Mouse (Mus musculus): ENCODE measurements around the gene Ccer1. TPM values are rescaled to one million over a fixed set of nuclear protein-coding genes. Genes with fewer than 3 reads are reported as not detected.

Ccer1 gene
- polyA plus RNA-seq (2014; fragmentation: Nextera tagmentation; extraction: Ambion mirVana), result not detected in 2 replicates

DNA sequence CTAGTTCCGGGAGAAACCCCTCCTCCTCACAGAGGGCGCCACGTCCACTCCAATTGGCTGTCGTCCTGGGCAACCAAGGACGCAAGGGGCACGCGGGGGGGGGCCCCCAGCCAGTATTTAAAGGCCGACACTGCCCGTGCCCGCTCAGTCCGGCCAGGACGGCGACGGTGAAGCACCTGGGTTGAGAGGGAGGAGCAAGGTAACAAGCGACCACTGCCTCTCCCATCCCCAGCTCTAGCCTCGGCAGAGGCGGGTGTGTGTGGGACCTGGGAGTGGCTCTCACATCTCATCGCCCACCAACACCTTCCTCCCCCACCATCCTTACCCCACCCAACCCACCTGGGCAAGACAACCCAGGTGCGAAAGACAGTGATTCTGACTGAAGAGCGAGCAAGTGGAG, at the start of gene Ccer1:
Gene Ccer1, plus strand, starts transcription at position 147 of the 400 bp plus-strand sequence.
- H3K4me1 ChIP-seq (ENCODE audit: control insufficient read depth, insufficient read depth, low read length), result no peaks in the 10 kb centered on the region
- no peak for ATAC-seq (ENCODE audit: low read depth)
- no peaks in the 10 kb centered on the region for H3K36me3 ChIP-seq (ENCODE audit: control insufficient read depth, insufficient read depth, low read length)
- H3K9me3 ChIP-seq (ENCODE audit: control insufficient read depth, low read length), result no peaks in the 10 kb centered on the region
- no peak within 1 kb of the TSS for H3K4me3 ChIP-seq (ENCODE audit: low read depth, low read length)
- 81% methylated on average over 20 of the region's 20 CpGs for WGBS
- no peaks in the 10 kb centered on the region for H3K27me3 ChIP-seq (ENCODE audit: control insufficient read depth, insufficient read depth, low read length)
- H3K27ac ChIP-seq (ENCODE audit: low read depth, low read length), result no peak within 1 kb of the TSS
- H3K4me2 ChIP-seq (ENCODE audit: low read depth, low read length), result no peak within 1 kb of the TSS
- H3K9ac ChIP-seq (replicated peaks; ENCODE audit: low read depth, low read length), result no peak within 1 kb of the TSS

GRCm38 (mm10) chr10:97643768-97644167, 49.1 kb upstream of the Ccer1 start, which contains the start of gene Epyc:
Epyc (plus strand) TSS chr10:97644068.
- H3K9me3 ChIP-seq (ENCODE audit: control insufficient read depth, low read length), result no peaks in the 10 kb centered on the region
- no peak within 1 kb of the TSS for H3K27ac ChIP-seq (ENCODE audit: low read depth, low read length)
- ATAC-seq (ENCODE audit: low read depth), result no peak
- H3K36me3 ChIP-seq (ENCODE audit: control insufficient read depth, insufficient read depth, low read length), result no peaks in the 10 kb centered on the region
- no peak within 1 kb of the TSS for H3K9ac ChIP-seq (replicated peaks; ENCODE audit: low read depth, low read length)
- H3K27me3 ChIP-seq (ENCODE audit: control insufficient read depth, insufficient read depth, low read length), result no peaks in the 10 kb centered on the region
- no peak within 1 kb of the TSS for H3K4me3 ChIP-seq (ENCODE audit: low read depth, low read length)
- H3K4me2 ChIP-seq (ENCODE audit: low read depth, low read length), result no peak within 1 kb of the TSS
- 91% methylated on average over 2 of the region's 2 CpGs for WGBS
- H3K4me1 ChIP-seq (ENCODE audit: control insufficient read depth, insufficient read depth, low read length), result no peaks in the 10 kb centered on the region

GRCm38 (mm10) chr10:97650334-97650733, 42.5 kb upstream of the Ccer1 start:
- WGBS, result 69% methylated on average over 2 of the region's 2 CpGs
- H3K4me2 ChIP-seq (ENCODE audit: low read depth, low read length), result no peak overlapping the region
- H3K36me3 ChIP-seq (ENCODE audit: control insufficient read depth, insufficient read depth, low read length), result no peaks in the 10 kb centered on the region
- H3K27ac ChIP-seq (ENCODE audit: low read depth, low read length), result no peak overlapping the region
- no peaks in the 10 kb centered on the region for H3K4me1 ChIP-seq (ENCODE audit: control insufficient read depth, insufficient read depth, low read length)
- no peak overlapping the region for H3K9ac ChIP-seq (replicated peaks; ENCODE audit: low read depth, low read length)
- no peaks in the 10 kb centered on the region for H3K27me3 ChIP-seq (ENCODE audit: control insufficient read depth, insufficient read depth, low read length)
- H3K4me3 ChIP-seq (ENCODE audit: low read depth, low read length), result no peak overlapping the region
- H3K9me3 ChIP-seq (ENCODE audit: control insufficient read depth, low read length), result no peaks in the 10 kb centered on the region
- ATAC-seq (ENCODE audit: low read depth), result no peak

GRCm38 (mm10) chr10:97659489-97659888, 33.4 kb upstream of the Ccer1 start:
- no peak overlapping the region for H3K9ac ChIP-seq (replicated peaks; ENCODE audit: low read depth, low read length)
- no peak overlapping the region for H3K4me2 ChIP-seq (ENCODE audit: low read depth, low read length)
- H3K27ac ChIP-seq (ENCODE audit: low read depth, low read length), result no peak overlapping the region
- no peaks in the 10 kb centered on the region for H3K27me3 ChIP-seq (ENCODE audit: control insufficient read depth, insufficient read depth, low read length)
- no peaks in the 10 kb centered on the region for H3K4me1 ChIP-seq (ENCODE audit: control insufficient read depth, insufficient read depth, low read length)
- H3K9me3 ChIP-seq (ENCODE audit: control insufficient read depth, low read length), result no peaks in the 10 kb centered on the region
- H3K36me3 ChIP-seq (ENCODE audit: control insufficient read depth, insufficient read depth, low read length), result no peaks in the 10 kb centered on the region
- H3K4me3 ChIP-seq (ENCODE audit: low read depth, low read length), result no peak overlapping the region
- 84% methylated on average over 1 of the region's 1 CpGs for WGBS
- no peak for ATAC-seq (ENCODE audit: low read depth)

DNA sequence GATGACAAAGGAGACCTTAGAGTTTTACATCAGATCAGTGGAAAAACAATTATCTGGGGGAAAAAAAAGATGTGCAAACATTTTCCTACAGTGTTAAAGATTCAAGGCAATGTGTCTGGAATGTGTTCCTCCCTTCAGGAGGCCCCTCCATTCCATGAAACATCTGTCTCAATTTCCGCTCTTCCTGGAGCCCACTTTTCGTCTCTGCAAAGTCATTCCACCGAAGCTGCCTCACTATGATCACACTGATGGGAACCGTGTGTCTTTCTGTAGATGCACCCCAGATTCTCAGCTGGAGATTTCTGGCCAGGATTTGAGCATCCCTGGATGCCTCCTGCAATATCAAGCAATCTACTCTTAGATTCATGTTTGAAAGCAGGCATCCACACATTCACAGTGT, 24.2 kb upstream of the Ccer1 start:
- H3K9ac ChIP-seq (replicated peaks; ENCODE audit: low read depth, low read length), result no peak overlapping the region
- no peak overlapping the region for H3K4me2 ChIP-seq (ENCODE audit: low read depth, low read length)
- no peaks in the 10 kb centered on the region for H3K4me1 ChIP-seq (ENCODE audit: control insufficient read depth, insufficient read depth, low read length)
- H3K27me3 ChIP-seq (ENCODE audit: control insufficient read depth, insufficient read depth, low read length), result no peaks in the 10 kb centered on the region
- no peak overlapping the region for H3K27ac ChIP-seq (ENCODE audit: low read depth, low read length)
- no peaks in the 10 kb centered on the region for H3K9me3 ChIP-seq (ENCODE audit: control insufficient read depth, low read length)
- WGBS, result 63% methylated on average over 4 of the region's 4 CpGs
- no peaks in the 10 kb centered on the region for H3K36me3 ChIP-seq (ENCODE audit: control insufficient read depth, insufficient read depth, low read length)
- ATAC-seq (ENCODE audit: low read depth), result no peak
- no peak overlapping the region for H3K4me3 ChIP-seq (ENCODE audit: low read depth, low read length)

DNA sequence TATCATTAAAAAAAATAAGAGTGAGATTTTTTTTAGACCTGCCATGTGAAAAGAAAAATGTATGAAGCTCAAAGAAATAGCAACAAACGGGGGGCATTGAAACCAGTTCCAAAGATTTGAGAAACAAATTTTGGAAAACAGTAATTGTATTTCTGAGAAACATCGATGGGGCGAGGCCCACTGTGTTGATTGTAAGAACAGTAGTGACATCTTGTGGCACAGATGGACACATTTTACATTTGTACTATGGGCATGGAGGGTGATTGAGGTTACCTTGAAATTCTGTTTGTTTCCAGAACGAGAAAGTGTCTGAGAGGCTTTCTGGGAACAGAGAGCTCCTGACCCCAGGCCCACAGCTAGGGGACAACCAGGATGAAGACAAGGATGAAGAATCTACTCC, 22.7 kb upstream of the Ccer1 start:
- Histone ChIP-seq H3K4me3 (ENCODE audit: low read depth, low read length) (no peak overlapping the region), H3K27me3 (ENCODE audit: control insufficient read depth, insufficient read depth, low read length) (no peaks in the 10 kb centered on the region), H3K36me3 (ENCODE audit: control insufficient read depth, insufficient read depth, low read length) (no peaks in the 10 kb centered on the region), H3K4me1 (ENCODE audit: control insufficient read depth, insufficient read depth, low read length) (no peaks in the 10 kb centered on the region), H3K27ac (ENCODE audit: low read depth, low read length) (no peak overlapping the region), H3K9me3 (ENCODE audit: control insufficient read depth, low read length) (no peaks in the 10 kb centered on the region), H3K4me2 (ENCODE audit: low read depth, low read length) (no peak overlapping the region), H3K9ac (replicated peaks; ENCODE audit: low read depth, low read length) (no peak overlapping the region)
- WGBS, result 76% methylated on average over 4 of the region's 4 CpGs
- no peak for ATAC-seq (ENCODE audit: low read depth)

DNA sequence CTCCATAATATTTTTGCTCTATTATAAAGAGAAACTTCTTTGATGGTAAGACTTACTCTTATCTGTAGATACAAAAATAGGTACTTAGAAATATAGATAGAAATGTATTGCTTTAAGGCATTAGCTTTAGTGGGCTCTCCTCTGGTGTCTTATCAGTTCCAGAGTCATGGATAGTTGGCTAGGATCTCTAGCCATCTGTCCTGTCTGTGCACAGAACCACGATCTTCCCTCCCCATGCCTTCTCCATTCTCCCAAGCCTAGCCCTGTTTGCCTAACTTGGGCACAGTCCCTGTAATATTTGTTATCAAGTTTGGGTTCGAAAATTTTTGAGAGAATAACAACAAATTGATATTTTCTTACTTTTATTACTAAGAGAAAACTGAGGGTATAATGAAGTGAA, 19.6 kb upstream of the Ccer1 start:
- H3K27me3 ChIP-seq (ENCODE audit: control insufficient read depth, insufficient read depth, low read length), result no peaks in the 10 kb centered on the region
- H3K9ac ChIP-seq (replicated peaks; ENCODE audit: low read depth, low read length), result no peak overlapping the region
- 73% methylated on average over 2 of the region's 2 CpGs for WGBS
- no peaks in the 10 kb centered on the region for H3K36me3 ChIP-seq (ENCODE audit: control insufficient read depth, insufficient read depth, low read length)
- no peaks in the 10 kb centered on the region for H3K9me3 ChIP-seq (ENCODE audit: control insufficient read depth, low read length)
- no peak overlapping the region for H3K27ac ChIP-seq (ENCODE audit: low read depth, low read length)
- no peak overlapping the region for H3K4me2 ChIP-seq (ENCODE audit: low read depth, low read length)
- H3K4me3 ChIP-seq (ENCODE audit: low read depth, low read length), result no peak overlapping the region
- no peaks in the 10 kb centered on the region for H3K4me1 ChIP-seq (ENCODE audit: control insufficient read depth, insufficient read depth, low read length)
- no peak for ATAC-seq (ENCODE audit: low read depth)

DNA sequence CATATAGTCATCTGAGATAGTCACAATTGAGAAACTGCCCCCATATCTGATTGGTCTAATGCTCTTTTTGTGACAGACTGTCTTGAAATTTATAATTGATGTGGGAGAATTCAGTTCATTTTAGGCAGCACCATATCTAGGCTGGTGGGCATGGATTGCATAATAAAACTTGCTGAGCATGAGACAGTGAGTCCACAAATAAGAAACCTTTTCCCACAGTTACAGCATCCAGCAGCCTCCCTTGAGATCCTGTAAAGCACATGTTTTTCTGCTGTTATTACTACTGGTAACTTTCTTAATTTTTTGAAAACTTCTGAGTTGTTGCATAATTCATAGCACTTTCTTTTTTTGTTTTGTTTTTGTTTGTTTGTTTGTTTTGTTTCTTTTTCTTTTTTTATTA, 9.9 kb upstream of the Ccer1 start:
- Histone ChIP-seq H3K4me3 (ENCODE audit: low read depth, low read length) (no peak overlapping the region), H3K9ac (replicated peaks; ENCODE audit: low read depth, low read length) (no peak overlapping the region), H3K9me3 (ENCODE audit: control insufficient read depth, low read length) (no peaks in the 10 kb centered on the region), H3K4me1 (ENCODE audit: control insufficient read depth, insufficient read depth, low read length) (no peaks in the 10 kb centered on the region), H3K27me3 (ENCODE audit: control insufficient read depth, insufficient read depth, low read length) (no peaks in the 10 kb centered on the region), H3K27ac (ENCODE audit: low read depth, low read length) (no peak overlapping the region), H3K4me2 (ENCODE audit: low read depth, low read length) (no peak overlapping the region), H3K36me3 (ENCODE audit: control insufficient read depth, insufficient read depth, low read length) (no peaks in the 10 kb centered on the region)
- ATAC-seq (ENCODE audit: low read depth), result no peak

GRCm38 (mm10) chr10:97687198-97687597, 5.7 kb upstream of the Ccer1 start:
- WGBS, result 66% methylated on average over 1 of the region's 1 CpGs
- no peak for ATAC-seq (ENCODE audit: low read depth)
- H3K4me3 ChIP-seq (ENCODE audit: low read depth, low read length), result no peak overlapping the region
- no peaks in the 10 kb centered on the region for H3K9me3 ChIP-seq (ENCODE audit: control insufficient read depth, low read length)
- H3K9ac ChIP-seq (replicated peaks; ENCODE audit: low read depth, low read length), result no peak overlapping the region
- no peaks in the 10 kb centered on the region for H3K36me3 ChIP-seq (ENCODE audit: control insufficient read depth, insufficient read depth, low read length)
- no peak overlapping the region for H3K4me2 ChIP-seq (ENCODE audit: low read depth, low read length)
- no peaks in the 10 kb centered on the region for H3K27me3 ChIP-seq (ENCODE audit: control insufficient read depth, insufficient read depth, low read length)
- no peak overlapping the region for H3K27ac ChIP-seq (ENCODE audit: low read depth, low read length)
- no peaks in the 10 kb centered on the region for H3K4me1 ChIP-seq (ENCODE audit: control insufficient read depth, insufficient read depth, low read length)

- Histone ChIP-seq H3K9ac (replicated peaks; ENCODE audit: low read depth, low read length) (no peak overlapping the region), H3K4me2 (ENCODE audit: low read depth, low read length) (no peak overlapping the region), H3K4me1 (ENCODE audit: control insufficient read depth, insufficient read depth, low read length) (no peaks in the 10 kb centered on the region), H3K27me3 (ENCODE audit: control insufficient read depth, insufficient read depth, low read length) (no peaks in the 10 kb centered on the region), H3K4me3 (ENCODE audit: low read depth, low read length) (no peak overlapping the region), H3K9me3 (ENCODE audit: control insufficient read depth, low read length) (no peaks in the 10 kb centered on the region), H3K36me3 (ENCODE audit: control insufficient read depth, insufficient read depth, low read length) (no peaks in the 10 kb centered on the region), H3K27ac (ENCODE audit: low read depth, low read length) (no peak overlapping the region)
- WGBS, result 70% methylated on average over 3 of the region's 3 CpGs
- no peak; the same call in 1 of the 2 replicates for ATAC-seq (ENCODE audit: low read depth)
These were observed 3.4 kb upstream of the Ccer1 start for GRCm38 (mm10) chr10:97689425-97689824.
